Mouse (Mus musculus) megakaryocyte, embryonic 14.5 days (primary cell): ENCODE results near the gene Tmem189. TPM values are rescaled to one million over a fixed set of nuclear protein-coding genes. Genes with fewer than 3 reads are reported as not detected.
A peak's percentile ranks its signal among the peaks of the same experiment; 100 is the strongest.

ENCODE experiments used
- H3K27me3 ChIP-seq: replicated peaks from 2 replicates; pipeline ENCODE3; 2012; ENCODE audit warnings: inconsistent platforms
- H3K36me3 ChIP-seq: replicated peaks from 2 replicates; pipeline ENCODE3; 2012; ENCODE audit warnings: low read length, inconsistent platforms, mixed read lengths
- H3K4me1 ChIP-seq: 2 replicates; pipeline ENCODE4 v1.6.1; 2012; ENCODE audit warnings: inconsistent platforms
- H3K4me3 ChIP-seq: replicated peaks from 2 replicates; pipeline ENCODE3; 2012; ENCODE audit warnings: moderate library complexity, mild to moderate bottlenecking, inconsistent platforms
- H3K9me3 ChIP-seq: 2 replicates; pipeline ENCODE4 v1.6.1; 2012; ENCODE audit warnings: inconsistent platforms
- FLI1 ChIP-seq: IDR thresholded peaks from 2 replicates; pipeline ENCODE4 v1.6.1; 2012; ENCODE audit warnings: low read length, inconsistent platforms, mixed read lengths
- GATA1 ChIP-seq: IDR thresholded peaks from 3 replicates; pipeline ENCODE4 v1.6.1; 2012; ENCODE audit warnings: mixed read lengths, low read length, inconsistent platforms, borderline replicate concordance
- polyA plus RNA-seq: library from polyadenylated mRNA; stranded (reverse); fragments of >175 nt; gene quantifications from 2 replicates; pipeline ENCODE4 v1.2.3, GENCODE M21; 2012; ENCODE audit warnings: low replicate concordance; ENCODE audit not compliant: insufficient read depth

Tmem189 gene
- polyA plus RNA-seq, 1 experiment: 173 TPM

DNA sequence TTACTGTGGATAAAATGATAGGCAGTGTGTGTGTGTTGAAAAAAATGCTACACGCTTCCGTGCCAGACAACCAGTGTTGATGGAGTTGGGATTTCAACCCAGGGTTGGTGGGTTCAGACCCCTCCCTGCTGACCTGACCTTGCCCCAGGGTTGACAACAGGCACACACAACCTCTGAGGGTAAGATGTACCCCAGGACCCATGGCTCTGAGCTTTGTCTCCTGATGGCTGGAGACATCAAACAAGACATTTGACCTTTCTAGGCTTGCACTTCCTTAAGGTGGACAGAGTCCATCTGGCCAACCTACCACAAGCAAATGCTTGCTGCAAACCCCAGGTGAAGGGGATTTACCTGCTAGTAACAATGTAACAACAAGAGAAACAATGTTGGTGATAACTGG lies 3.9 kb upstream of the Tmem189 start:
- no peak for TF ChIP-seq GATA1
- Histone ChIP-seq H3K9me3 (no peaks in the 10 kb centered on the region), H3K27me3 (no peaks in the 10 kb centered on the region), H3K4me1 (peaks cover 85% of the 10 kb centered on the region), H3K36me3 (peaks cover 60% of the 10 kb centered on the region), H3K4me3 (peak overlapping the region; percentile 42)

GRCm38 (mm10) chr2:167692831-167693230 lies 3.2 kb upstream of the Tmem189 start:
- peaks cover 60% of the 10 kb centered on the region for H3K36me3 ChIP-seq
- H3K9me3 ChIP-seq: no peaks in the 10 kb centered on the region
- H3K4me1 ChIP-seq: peaks cover 85% of the 10 kb centered on the region
- peaks cover 5% of the 10 kb centered on the region for H3K27me3 ChIP-seq
- peak overlapping the region; percentile 69 for H3K4me3 ChIP-seq
- TF ChIP-seq FLI1 (no peak), GATA1 (no peak)

GRCm38 (mm10) chr2:167691871-167692661 lies 2.4 kb upstream of the Tmem189 start:
- Histone ChIP-seq H3K9me3 (no peaks in the 10 kb centered on the region), H3K27me3 (peaks cover 12% of the 10 kb centered on the region), H3K4me1 (peaks cover 86% of the 10 kb centered on the region), H3K36me3 (peaks cover 60% of the 10 kb centered on the region), H3K4me3 (peak overlapping the region; percentile 93)
- TF ChIP-seq GATA1 (no peak), FLI1 (no peak)

DNA sequence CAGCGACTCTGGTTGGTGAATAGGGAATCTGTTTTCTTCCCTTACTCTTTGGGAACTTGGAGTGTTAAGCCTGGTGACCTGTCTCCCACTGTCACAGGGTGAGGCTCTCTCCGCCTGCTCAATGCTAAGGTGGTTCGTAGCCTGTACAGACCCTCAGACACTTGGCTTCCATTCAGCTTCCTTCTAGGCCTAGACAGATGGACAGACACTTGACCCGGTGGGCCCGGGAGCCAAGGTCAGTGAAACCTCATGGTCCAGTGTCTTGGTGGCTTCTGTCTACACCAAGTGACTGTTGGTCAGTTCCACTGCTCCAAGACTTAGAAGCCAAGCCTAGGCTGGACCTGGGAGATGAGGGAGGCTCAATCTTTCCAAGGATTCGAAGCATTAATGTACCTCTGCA lies 1.8 kb upstream of the Tmem189 start:
- Histone ChIP-seq H3K36me3 (peaks cover 54% of the 10 kb centered on the region), H3K4me1 (peaks cover 87% of the 10 kb centered on the region), H3K9me3 (no peaks in the 10 kb centered on the region), H3K4me3 (peak overlapping the region; percentile 93), H3K27me3 (peaks cover 17% of the 10 kb centered on the region)
- TF ChIP-seq GATA1 (no peak), FLI1 (no peak)

GRCm38 (mm10) chr2:167690962-167691311 lies 1.3 kb upstream of the Tmem189 start:
- Histone ChIP-seq H3K4me3 (peak overlapping the region; percentile 93), H3K4me1 (peaks cover 87% of the 10 kb centered on the region), H3K36me3 (peaks cover 50% of the 10 kb centered on the region), H3K9me3 (no peaks in the 10 kb centered on the region), H3K27me3 (peaks cover 20% of the 10 kb centered on the region)
- TF ChIP-seq FLI1: no peak
- TF ChIP-seq GATA1: no peak

DNA sequence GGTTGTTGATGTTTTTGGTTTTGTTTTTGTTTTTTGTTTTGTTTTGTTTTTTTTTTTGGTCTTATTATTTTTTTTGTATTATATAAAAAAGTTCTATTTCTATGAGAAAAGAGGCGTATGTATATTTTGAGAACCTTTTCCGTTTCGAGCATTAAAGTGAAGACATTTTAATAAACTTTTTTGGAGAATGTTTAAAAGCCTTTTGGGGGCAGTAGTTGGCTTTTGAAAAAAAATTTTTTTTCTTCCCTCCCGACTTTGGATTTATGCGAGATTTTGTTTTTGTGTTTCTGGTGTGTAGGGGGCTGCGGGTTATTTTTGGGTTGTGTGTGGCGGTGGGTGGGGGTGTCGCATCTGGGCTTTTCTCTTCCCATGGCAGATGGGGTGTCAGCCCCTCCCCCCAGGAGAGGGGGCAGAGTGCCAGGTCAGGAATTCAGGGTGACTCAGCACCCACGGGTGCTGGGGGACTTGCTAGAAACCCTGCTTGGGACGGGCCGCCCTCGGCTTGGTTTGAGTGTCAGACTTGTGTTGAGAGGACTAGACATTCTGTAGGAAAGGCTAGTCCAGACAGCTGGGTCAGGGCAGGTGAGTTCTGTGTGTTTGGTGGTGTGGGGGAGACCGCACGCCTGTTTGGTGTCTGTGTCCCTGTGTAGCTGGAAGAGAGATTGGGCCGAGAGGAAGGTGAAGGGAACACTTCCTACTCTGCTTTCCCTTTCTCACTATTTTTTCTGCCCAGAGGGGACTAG lies 768 bp upstream of the Tmem189 start:
- H3K4me3 ChIP-seq: peak overlapping the region; percentile 93
- no peaks in the 10 kb centered on the region for H3K9me3 ChIP-seq
- peaks cover 24% of the 10 kb centered on the region for H3K27me3 ChIP-seq
- H3K36me3 ChIP-seq: peaks cover 44% of the 10 kb centered on the region
- H3K4me1 ChIP-seq: peaks cover 87% of the 10 kb centered on the region
- no peak for TF ChIP-seq GATA1
- no peak for TF ChIP-seq FLI1

GRCm38 (mm10) chr2:167688498-167689451 lies 847 bp downstream of the Tmem189 start, which contains the start of gene Cebpb:
Cebpb (plus strand) TSS chr2:167688915.
- no peak for TF ChIP-seq GATA1
- peaks cover 88% of the 10 kb centered on the region for H3K4me1 ChIP-seq
- H3K4me3 ChIP-seq: peak within 1 kb of the TSS; percentile 93
- H3K27me3 ChIP-seq: peaks cover 31% of the 10 kb centered on the region
- no peaks in the 10 kb centered on the region for H3K9me3 ChIP-seq
- H3K36me3 ChIP-seq: peaks cover 34% of the 10 kb centered on the region

DNA sequence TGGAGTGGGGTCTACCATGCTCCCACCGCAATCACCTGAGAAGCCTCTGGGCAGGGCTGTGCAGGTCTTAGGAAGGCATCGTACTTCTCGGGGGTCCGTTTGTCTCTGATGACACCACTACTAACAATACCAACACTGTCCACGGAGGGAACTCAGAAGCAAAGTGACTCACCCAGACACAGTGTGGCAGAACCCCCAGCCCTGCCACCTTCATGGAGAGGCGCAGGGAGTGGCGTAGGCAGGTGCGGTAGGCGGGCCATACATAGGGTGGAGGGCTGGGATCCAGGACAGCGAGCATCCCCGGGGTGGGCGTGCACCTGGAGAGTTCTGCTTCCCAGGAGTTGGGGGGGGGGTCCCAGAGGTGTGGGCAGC lies 1.5 kb downstream of the Tmem189 start:
- no peak for TF ChIP-seq FLI1
- no peak for TF ChIP-seq GATA1
- H3K27me3 ChIP-seq: peaks cover 36% of the 10 kb centered on the region

DNA sequence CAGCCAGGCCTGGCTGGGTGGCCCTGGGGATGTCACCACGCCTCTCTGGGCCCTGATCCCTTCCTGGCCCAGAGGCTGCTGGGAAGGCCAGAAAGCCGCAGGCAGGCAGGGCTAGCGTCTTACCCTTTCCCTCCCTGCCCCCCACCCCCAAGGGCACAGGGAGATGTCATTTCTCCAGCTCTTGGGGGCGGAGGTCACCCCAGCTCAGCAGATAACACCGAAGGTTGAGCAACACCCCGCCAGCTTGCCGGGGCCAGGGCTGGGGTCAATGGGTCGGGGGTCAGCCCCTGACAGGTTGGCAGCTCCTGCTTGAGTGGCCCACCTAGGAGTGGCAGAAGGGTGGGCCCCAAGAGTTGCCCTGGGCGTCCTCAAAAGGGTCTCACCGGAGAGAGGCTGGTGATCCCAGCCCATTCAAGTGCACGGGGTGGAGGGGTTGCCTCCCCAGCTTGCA lies 1.9 kb downstream of the Tmem189 start:
- Histone ChIP-seq H3K9me3 (no peaks in the 10 kb centered on the region), H3K4me1 (peaks cover 86% of the 10 kb centered on the region), H3K36me3 (peaks cover 23% of the 10 kb centered on the region), H3K4me3 (no peak overlapping the region), H3K27me3 (peaks cover 36% of the 10 kb centered on the region)
- no peak for TF ChIP-seq FLI1
- no peak for TF ChIP-seq GATA1

More for the DNA sequence above, 1.5 kb downstream of the Tmem189 start:
- Histone ChIP-seq H3K4me1 (peaks cover 88% of the 10 kb centered on the region), H3K36me3 (peaks cover 27% of the 10 kb centered on the region), H3K4me3 (peak overlapping the region; percentile 93), H3K9me3 (no peaks in the 10 kb centered on the region)
